Mouse (Mus musculus) v-Abl transformed pro-B cells (cell line): ENCODE results near the gene Mest.

Experiments used
- in situ Hi-C, 2 experiments: fragments of 400-800 bp; cut with MboI; formaldehyde crosslinking; loops; one replicate each; pipeline ENCODE4 v1.15.1; 2025; ENCODE audit not compliant: unreplicated experiment in 2 of 2

Gene Mest

DNA sequence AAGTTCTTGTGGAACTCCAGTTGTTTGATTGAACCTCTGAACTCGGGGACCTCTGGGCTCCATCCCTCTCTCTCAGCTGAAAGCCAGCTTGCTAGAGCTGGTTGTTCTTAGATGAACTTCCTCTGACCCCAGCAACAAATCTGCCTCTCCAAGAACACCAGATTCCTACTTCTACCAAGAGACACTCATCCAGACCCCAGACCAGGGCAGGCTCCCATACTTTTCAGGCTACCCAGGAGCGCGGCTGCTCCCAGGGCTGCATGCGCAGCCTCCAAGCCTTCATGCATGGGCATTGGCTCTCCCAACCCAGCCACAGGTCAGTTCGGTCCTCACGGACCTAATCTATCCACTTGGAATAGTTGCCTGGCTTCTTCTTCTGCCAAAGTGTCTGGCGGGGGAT lies at the start of gene Mest:
Gene Mest (plus strand): TSS at position 217 of the 400 bp plus-strand sequence.
- in situ Hi-C loops: no loop called here

DNA sequence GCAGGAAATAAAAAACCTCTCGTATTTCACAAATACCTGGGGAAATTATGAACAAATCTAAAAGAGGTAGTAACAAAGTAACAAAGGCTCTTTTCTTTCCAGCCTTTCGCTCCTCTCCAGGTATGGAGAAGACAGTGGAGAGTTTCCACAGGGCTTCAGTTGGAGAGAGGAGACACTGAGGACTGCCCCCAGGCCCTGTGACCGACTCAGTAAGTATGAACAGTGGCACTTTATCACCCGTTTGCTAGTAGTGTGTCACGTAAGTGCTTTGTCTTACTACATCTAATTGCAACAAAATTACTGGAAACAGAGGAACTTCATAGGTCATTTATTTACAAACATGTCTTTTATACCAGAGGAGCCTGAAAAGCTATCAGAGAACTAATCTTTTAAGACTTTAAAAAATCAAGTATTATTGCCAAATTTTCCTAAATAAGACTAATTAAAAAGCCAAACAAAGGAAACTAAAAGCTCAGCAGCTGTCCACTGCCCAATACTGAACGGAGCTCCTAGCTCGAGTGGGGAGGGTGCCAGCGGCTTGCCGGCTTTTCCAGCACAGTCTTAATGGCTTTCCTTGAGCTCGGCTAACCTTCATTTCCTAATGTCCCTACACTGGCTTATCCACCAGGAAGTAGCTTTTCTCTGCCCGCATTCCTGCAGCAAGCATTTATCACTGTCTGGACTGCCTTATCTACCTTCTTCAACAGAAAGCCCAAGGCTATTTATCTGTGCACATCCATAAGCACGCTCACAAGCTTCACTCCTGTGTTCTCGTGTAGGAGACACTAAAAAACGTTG lies 49.4 kb upstream of the Mest start:
- in situ Hi-C loops: no loop called here

DNA sequence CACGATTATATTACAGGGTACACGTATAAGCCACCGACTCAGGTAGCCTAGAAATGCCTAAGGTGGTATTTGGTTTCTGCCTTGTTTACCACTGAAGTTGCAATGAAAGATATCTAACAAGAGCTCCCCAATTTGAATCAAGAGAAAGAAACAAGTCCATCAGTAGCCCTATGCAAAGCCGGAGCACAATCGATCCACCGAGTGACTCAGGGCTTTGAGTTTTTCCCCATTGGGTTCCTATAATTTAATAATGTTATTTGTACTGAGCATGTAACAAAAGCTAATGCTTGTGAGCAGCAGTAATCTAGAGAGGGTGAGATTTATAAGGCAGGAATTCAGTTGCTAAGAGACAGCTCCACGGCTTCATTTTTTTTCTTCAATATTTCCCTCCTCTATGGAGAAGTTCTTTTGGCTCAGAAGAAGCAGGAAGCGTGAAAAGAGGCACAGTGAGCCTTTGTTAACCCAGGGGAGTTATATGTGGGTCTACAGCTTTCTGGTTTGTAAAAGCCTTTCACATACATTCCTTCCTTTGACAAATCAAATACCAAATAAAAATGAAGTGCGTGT lies 48.5 kb upstream of the Mest start:
- in situ Hi-C loops: no loop called here

DNA sequence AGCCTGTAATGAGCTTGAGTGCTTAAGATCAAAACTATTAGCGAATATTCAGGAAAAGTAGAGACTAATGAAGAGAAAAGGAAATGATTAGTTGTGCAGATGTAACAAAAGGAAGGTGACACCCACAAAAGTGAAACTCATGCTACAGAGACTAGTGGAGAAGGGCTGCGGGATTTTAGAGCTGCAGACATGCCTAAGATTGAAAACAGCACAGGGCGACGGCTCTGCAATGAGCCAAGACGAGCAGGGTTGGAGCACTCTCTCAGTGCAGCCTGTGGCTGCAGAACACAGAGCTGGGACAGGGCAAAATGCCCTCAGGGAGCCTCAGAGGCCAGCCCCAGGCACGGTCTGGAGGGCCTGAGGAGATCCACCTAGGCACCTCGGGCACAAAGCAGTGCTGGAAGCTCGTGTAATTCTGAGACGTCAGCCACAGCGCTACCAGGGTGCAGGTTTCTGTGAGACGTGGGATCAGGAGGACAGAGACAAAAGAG lies 48.0 kb upstream of the Mest start:
- in situ Hi-C loops: no loop called here

DNA sequence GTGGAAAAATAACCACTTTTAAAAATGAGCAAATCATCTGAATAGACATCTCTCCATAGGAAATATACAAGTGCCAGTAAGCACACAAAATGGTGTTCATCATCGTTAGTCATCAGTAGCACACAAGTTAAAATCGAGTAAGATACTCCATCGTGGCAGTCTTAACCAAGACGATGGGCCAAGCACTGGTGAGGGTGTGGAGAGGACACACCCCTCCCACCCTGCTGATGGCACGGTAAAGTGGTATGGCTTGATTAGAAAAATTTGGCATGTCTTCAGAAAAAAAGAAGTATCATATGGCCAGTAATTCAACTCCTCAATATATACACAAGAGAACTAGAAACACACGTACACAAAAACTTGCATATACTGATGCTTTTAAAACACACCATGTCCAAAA lies 46.8 kb upstream of the Mest start:
- in situ Hi-C loops: no loop called here

DNA sequence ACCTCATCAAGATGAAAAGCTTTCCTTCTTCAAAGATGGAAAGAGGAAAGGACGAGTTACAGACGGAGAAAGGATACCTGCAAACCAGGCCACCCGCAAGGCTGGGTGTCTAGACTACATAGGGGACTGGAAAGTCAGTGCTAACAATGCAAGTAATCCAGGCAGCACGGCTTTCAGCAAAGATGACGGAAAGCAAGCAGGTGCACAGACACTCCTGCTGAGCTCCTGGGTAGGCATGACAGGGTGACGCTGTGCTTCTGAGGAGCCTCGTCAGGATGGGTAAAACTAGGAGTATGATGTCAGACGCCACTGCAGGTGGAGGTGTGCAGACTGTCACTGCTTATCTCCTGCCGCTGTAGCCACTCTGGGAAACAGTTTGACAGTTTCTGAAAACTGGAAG lies 45.8 kb upstream of the Mest start:
- in situ Hi-C loops: no loop called here

DNA sequence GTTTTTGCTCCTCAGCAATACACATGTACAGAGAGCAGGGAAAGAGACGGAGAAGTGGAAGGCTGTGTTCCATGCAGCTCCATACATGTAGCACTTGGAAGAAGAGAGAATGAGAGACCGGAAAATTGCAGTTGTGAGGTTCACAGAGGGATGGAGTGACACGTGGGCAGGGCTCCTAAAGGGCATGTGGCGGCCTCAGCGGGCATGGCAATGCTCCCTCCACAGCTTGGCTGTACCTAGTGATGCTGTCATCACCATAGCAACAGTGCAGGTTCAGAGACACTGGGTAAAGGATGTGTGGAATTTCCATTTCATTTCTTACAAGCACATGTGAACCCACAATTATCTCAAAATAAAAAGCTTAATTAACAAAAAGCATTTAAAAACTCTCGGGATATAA lies 44.9 kb upstream of the Mest start:
- in situ Hi-C loops: no loop called here

DNA sequence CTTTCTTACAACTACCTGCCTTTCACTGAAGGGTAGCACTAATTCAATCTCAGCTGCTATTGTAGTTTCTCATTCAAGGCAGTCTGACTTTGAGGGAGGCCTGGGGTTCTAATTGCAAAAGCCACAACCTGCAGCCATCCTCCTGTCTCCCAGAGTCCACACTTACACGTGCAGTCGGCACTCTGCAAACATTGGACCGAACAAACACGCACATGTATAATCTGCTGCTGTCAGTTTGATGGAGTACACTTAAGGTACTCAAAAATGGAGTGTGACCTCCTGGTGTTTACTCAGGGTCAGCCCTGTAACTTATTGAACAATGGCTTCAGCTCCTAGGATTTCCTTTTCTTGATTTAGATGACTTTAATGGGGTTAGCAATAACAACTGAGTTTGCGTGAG lies 43.8 kb upstream of the Mest start:
- in situ Hi-C loops: no loop called here

DNA sequence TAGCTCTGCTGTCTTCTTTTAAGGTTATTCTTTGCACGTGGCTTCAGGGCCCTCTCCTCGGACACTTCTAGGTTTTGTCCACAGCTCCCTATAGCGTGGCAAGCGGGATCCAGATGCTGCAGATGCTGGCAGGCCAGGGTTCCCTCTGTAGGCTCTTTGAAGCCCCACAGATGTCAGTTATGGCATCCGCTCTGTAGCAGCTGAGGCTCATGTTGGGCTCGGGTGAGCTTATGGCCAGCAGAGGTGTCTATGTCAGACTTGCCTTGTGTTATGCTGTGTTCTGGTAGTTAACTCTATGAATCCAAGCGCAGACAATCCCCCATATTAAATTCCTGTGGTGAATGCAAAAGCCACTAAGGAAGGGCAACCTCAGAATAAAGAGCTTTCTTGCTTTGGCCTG lies 42.9 kb upstream of the Mest start:
- in situ Hi-C loops: no loop called here

DNA sequence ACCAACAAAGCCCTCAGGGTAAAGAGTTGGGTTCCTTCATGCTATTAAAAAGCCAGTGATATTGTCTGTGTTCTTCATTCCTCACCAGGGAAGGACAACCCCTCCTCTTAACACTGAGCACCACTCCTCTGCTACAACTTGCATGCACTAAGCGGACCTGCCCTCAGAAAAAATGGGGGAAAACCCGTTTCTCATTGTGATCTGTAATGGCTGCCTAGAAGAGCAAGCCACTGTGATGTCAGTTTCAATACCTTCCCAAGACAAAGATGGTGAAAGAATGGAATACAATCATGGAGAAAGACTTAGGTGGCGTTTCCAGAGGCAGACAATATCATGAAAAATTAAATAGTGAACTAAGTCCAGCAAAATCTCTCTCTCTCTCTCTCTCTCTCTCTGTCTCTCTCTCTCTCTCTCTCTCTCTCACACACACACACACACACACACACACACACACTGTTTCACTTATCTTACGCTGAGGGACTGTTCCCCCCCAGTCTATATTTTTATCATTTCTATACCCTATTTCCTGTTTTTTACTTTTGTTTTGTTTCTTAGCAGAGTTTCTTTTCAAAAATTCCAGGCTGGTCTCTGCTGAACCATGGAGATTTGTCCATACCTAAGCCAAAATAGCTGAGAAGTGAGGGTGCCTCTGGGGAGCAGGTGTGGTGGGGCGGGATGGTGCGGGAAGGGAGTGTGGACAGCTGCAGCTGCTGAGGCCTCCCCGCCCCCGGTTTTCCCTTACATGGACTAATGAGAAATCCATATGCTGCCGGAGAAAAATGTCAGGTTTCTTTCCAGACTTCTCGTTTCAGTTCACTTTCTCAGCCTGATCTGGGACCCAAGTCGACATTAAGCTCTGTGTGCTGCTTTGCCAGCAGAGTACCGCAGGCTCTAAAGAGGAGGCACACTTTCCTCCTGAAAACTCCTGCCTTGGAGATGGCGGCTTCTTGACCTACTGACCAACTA lies 41.1 kb upstream of the Mest start:
- in situ Hi-C loops: no loop called here

DNA sequence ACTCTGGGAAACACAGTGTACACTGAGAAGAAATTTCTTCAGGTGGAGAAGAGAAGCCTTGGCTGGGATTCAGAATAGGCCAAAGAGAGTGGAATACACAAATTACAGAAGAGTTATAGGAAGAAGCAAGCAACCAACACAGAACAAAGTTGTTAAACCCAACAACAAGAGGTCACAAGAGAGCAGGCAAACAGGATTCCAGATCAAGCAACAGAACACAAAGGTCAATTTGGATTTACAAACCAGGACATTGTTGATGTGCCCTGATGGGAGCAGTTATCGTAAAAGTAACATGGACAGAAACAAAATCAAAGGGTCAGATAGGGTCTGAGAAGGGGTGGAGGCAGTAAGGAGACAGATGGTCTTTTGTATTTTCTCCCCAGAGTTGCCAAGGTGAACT lies 38.8 kb upstream of the Mest start:
- in situ Hi-C loops: no loop called here

DNA sequence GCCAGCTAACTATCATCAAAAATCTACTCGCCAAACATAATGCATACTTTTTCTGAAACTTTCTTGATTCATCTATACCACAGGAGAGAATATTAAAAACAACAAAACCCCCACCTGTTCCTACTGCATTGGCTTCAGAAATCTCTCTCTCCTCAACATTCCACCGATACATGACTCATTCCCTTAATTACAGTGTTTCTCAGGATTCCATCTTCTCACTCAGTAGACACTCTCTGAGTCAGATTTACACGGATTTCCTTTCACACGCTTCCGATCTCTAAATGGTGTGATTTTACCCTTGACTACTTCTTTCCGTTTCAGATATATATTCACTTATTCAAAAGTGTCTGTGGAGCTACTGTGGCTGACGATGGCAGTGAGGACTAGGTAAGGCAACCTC lies 36.1 kb upstream of the Mest start:
- in situ Hi-C loops: no loop called here

DNA sequence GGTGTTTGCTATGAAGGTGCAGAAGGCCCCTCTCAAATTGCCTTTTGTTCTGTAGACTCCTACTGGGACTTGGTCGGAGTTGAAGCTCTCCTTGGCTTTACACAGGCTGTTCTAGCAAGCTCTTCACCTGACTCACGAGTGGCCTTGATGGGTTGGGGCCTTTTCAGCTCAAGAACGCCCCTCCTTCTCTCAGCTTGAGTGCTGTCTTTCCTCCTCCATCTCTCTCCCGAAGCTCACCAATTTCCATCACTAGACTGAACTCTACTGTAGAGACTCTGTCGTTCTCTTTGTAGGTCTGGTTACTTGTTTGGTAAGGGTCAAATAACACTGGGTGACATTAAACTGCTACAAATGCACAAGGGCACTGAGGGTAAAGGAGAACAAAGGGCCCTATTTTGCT lies 30.5 kb upstream of the Mest start:
- in situ Hi-C loops: no loop called here

DNA sequence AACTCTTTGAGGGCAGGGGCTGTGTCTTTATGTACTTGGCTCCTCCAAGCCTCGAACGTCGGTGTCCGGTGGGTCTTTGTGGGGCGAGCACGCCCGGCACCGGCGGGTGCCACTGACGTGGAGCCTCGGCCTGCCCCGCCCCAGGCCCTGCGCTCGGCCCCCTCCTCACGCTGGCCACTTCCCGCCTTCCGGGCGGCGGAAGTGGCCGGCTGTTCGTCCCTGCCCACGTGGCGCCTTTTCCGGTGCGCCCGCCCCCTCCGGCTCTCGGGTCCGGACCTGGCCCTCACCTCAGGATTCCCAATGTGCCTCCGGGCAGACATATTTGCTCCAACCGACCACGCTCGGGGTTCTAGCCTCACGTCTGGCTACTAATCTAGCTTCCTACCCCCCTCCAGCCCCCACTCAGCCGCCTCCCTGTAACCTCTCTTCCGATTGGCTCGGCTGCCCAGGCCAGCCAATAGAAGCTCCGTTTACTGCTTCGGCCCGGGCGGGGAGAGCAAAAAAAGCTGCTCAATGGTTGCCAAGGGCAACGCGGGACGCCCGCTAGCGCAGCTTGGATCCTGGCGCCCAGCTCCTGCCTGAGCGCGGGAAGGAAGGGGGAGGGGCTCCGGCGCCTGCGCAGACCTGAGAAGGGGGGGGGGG lies 29.9 kb upstream of the Mest start, which contains the start of gene Cep41:
Gene Cep41 (minus strand): TSS at position 400 of the 642 bp plus-strand sequence.
- in situ Hi-C loops: no loop called here

DNA sequence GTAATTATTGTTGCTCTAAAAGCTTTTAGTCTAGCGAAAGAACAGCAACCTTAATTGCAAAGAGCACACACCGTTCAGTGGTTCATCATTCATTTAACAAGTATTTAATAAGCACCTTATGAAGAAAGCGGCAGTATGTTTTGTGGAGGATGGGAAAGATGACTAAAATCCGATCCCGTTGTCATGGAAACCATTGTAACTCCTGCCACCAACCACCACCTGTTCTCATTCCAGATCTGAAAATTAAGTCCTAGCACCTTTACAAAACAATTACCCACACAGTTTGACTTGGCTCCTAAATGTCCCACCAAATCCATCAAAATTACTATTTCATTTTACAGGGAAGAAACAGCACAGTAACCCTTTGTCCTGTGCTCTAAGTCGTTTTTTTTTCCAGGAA lies 29.1 kb upstream of the Mest start:
- in situ Hi-C loops: no loop called here

DNA sequence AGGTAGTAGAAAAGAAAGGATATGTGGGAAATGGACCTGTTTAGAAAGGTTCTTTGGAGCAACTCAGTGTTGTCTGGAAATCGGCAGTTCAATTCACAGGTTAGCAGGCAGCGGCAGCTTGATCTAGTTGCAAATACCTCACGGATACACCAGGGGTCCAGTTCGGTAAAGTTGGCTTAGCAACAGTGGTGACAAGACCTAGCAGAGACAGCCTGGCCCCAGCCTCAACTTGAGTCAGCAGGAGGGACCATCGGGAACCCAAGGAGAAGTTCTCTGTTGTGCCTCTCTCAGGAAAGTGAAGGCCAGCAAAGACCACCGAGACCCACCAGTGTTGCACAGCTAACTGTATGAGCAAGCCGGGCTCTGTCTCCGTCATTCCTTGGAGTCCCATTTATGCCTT lies 28.2 kb upstream of the Mest start:
- in situ Hi-C loops: no loop called here

DNA sequence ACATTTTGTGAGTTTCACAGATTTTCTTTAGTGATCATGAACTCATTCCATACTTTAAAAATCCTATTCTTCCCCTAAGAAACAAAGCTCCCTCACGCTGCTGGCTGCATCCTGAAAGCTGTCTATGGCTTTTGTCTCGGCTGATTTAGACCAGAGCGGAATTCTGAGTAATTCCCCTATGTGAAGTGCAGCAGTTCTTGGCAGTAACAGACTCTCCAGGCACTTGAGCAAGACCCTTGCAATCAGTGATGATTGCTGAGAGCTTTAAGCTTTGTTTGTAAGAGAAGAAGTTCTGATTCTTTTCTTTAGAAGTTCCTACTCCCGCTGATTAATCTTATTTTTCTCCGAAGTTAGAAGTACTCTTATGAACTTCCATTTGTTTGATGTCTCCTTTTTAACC lies 25.9 kb upstream of the Mest start:
- in situ Hi-C loops: no loop called here

DNA sequence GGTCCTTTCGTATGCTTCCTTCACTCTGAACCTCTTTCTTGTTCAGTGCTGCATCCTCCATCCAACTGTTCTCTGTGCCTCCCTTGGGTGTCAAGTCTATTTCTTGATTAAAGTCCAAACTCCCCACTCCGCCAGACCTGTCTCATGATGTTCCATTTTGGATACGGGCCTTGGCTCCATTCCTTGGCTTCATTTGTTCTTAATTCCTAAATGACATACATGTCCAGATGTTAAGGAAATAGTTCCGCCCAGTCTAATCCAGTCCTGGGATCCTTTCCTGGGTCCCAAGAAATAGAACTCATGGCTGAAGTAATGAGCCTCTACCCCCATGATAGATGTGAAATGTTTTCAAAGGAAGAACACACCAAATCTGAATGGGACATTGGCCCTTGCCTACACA lies 25.3 kb upstream of the Mest start:
- in situ Hi-C loops: no loop called here

DNA sequence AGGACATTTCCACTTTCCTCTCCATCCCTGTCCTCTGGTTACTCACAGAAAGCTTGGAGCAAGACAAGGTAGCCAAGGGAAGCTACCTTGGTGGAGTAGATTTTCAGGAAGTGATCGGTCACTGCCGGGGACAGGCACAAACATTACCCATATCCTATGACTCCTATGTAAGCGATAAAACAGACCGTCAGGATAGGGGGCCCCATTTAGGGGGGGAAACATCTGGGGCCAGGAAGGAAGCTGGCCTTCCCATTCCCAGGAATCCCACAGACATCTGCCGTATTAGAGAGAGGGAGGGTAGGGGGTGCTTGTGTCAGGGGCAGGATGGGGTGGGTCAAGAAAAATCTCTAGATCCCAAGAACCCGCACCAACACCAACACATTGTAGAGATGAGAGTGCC lies 23.2 kb upstream of the Mest start:
- in situ Hi-C loops: no loop called here

DNA sequence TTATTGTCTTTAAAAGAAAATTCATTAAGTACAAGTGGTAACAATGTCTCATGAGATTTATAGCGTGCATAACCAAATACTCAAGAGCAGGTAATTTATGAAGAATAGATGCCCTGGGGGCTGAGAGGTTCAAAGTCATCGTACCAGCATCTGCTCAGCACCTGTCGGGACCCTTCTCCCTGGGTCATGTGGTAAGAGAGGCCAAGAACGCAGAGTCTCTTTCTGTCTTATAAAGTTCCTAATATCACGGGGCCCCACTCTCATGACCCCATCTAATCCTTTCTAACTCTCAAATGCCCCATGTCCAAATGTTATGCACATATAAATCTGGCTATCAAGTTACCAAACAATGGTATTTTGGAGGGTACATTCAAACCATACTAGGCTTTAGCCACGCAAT lies 20.5 kb upstream of the Mest start:
- in situ Hi-C loops: no loop called here

DNA sequence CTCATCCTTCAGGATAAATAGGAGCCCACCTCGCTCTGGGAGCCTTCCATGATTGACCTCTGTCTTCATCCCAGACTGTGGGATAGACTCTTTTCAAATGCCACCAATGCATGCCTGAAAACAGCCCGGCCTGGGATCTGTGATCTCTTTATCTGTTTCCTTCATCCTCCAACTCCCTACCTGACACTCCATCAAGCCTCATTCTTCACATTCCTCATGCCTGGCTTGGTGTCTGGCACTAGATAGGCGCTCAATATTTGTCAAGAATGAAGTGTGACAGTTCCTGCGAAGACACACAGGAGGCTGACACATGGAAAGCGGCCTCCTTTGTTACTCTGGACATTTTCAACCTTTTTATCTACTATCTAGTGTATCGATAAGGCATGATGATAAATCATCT lies 19.9 kb upstream of the Mest start:
- in situ Hi-C loops: no loop called here
